Mouse (Mus musculus): ENCODE results near the gene Rbm47.
"Not testable (repeated sequence)": the region's sequence is repeated elsewhere in the genome, so short reads cannot be mapped to it uniquely, and the experiment has no call there.

GRCm38 (mm10) chr5:65987004-65987403 lies 185.9 kb downstream of the Rbm47 start:
- TF ChIP-seq CTCF, EP300 (IDR thresholded peaks at IDR 0.05): not testable (repeated sequence)

All from lung, postnatal 0 days (tissue).